Mouse (Mus musculus): Measurements from ENCODE around the gene Mosmo.

GRCm38 (mm10) chr7:120643217-120643616 is 34.2 kb upstream of the Mosmo start:
- no peak for TF ChIP-seq GATA1 (IDR thresholded peaks at IDR 0.05; ENCODE audit: low read length)
- no peak for TF ChIP-seq TAL1 (IDR thresholded peaks at IDR 0.05; ENCODE audit: low read length)
